Mouse (Mus musculus) adrenal gland, postnatal 36 days (tissue): ENCODE measurements around the gene Vinac1. TPM values are rescaled to one million over a fixed set of nuclear protein-coding genes. Genes with fewer than 3 reads are reported as not detected.

Experiments used
- DNase-seq, 2 experiments: peaks; one replicate each; pipeline ENCODE4 v3.0.0; 2021; ENCODE audit warnings: mixed read lengths in 1 of 2
- long read RNA-seq, 2 experiments: library from polyadenylated mRNA; stranded (forward); transcript quantifications; one replicate each; pipeline ENCODE4 v2.0.0; 2021; ENCODE audit warnings: borderline sequencing depth in 2 of 2
- total RNA-seq, 2 experiments: library from RNA; stranded (reverse); gene quantifications; 2 replicates each; pipeline ENCODE4 v1.2.3; 2021

The Vinac1 gene
- under 1 TPM; 0.07 to 0.10 TPM for total RNA-seq
- long read RNA-seq, experiment 1, result 0 reads
- long read RNA-seq, experiment 2, result 0 reads

DNA sequence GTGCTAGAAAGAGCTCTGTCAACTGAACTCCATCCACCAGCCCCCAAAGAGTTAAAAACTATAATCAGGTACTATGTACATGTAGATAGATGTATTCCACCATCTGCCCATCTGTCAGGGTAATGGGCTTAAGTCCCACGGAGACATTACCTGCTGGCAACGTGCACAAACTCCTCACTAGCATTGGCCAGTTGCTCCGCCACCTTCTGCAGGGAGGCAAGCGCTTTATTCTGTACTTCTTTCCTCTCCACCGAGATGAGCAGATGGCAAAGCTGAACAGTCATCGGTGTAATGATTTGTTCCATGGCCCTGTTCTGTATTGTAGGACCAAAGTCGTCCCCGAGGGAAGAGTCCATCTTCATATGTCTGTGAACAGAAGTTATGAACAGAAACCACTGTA lies at the start of gene Vinac1:
Gene Vinac1, minus strand, starts transcription at position 362 of the 400 bp plus-strand sequence.
- DNase-seq, result no peak

- DNase-seq, result no peak
These were observed 46.2 kb upstream of the Vinac1 start for GRCm38 (mm10) chr2:129093926-129094724.

DNA sequence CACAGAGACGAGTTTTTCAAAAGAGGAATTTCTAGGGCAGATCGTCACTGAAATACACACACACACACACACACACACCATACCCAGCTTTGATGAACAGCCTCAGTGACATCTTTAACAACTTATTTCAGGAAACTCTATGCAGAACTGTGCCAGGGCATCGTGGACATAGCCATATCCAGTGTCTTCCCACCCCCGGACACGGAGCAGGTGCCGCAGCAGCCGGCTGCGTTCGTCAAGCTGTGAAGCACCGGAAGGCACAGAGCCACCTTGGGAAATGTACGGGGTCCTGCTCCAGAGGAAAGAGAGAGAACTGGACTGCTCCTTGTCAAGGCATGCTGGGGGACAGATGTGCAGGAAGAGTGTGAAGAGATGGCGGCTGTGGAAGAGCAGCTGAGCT lies 44.8 kb upstream of the Vinac1 start:
- DNase-seq, result no peak

DNA sequence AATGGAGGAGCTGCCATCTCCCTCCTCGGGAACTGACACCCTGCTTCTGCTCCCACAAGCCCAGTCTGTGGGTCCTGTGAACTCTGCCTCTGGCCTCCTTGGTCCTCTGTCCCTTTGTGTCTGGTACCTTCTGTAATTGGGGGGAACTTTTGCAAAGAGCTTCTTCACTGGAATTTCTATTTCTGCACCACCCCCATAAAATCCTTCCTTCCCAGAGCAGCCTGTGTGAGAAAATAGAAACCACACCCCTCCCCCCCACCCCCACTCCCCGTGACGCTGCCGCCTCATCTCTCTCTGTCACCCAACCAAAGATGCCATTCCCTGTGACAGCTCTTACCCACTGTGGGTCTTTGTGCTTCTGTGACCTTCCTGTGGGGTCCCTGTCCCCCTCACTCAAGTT lies 42.4 kb upstream of the Vinac1 start:
- DNase-seq, result no peak

GRCm38 (mm10) chr2:129087520-129087919 lies 39.5 kb upstream of the Vinac1 start:
- no peak for DNase-seq

DNA sequence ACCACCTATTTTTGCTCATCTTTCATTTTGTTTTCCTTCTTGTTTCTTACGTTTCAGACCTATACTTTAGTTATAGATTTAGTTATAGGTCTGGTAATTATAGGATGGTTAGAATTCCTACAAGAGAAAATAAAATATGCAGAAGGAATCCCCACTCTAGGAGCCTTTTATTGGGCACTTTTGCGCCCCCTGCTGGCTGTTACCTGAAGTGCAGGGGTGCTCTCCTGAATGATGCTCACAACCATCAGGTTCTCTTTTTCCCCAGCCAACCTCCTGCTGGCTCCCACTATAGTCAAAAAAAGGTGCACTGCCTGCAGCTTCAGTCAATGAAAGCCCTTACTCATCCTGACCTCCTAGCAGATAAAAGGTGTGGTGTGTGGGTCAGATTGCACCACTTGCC lies 37.0 kb upstream of the Vinac1 start:
- peak; percentile 15 to 49 for DNase-seq

GRCm38 (mm10) chr2:129083514-129083913 lies 35.5 kb upstream of the Vinac1 start:
- DNase-seq, result no peak

GRCm38 (mm10) chr2:129081097-129081496 lies 33.1 kb upstream of the Vinac1 start:
- peak in 1 of 2 experiments; percentile 22 for DNase-seq

DNA sequence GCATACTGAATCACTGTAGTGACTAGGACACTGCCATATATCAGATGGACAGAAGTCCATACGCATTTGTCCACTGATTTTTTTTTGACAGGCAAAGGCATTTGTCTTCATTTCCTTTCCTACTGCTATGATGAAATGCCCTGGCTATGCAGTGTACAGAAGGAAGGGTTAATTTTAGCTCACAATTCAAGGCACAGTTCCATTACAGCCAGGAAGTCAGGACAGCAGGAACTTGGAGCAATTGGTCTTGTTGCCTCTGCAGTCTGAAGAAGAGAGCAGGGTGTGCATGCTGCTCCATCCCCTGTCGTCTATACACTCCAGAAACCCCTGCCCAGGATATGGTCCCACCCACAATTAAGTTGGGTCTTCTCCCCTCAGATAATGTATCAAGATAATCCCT lies 31.2 kb upstream of the Vinac1 start:
- DNase-seq, result no peak

- DNase-seq, result peak; percentile 27 to 28
These were observed 30.3 kb upstream of the Vinac1 start for GRCm38 (mm10) chr2:129078313-129078712.

- DNase-seq, result no peak
These were observed 22.3 kb upstream of the Vinac1 start for GRCm38 (mm10) chr2:129070296-129070695.

DNA sequence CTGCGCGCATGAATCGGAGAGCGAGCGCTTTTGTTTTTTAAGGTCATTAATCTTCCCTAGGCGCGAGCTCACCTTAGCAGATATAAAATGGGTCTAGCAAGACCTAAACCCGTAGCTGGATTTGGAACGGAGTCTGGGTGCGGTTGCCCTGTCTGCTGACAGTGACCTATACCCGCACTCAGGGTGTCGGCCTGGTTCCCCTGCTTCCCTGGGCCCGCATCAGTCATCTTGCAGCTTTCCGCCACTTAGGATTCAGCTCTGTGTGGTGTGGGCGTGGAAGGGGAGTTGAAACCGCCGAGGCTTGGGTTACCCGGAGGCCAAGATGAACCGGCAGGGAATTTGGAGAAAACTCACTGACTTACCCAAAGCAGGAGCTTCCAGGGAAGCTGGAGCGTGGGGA lies 18.4 kb upstream of the Vinac1 start:
- DNase-seq, result peak; percentile 73 to 78

DNA sequence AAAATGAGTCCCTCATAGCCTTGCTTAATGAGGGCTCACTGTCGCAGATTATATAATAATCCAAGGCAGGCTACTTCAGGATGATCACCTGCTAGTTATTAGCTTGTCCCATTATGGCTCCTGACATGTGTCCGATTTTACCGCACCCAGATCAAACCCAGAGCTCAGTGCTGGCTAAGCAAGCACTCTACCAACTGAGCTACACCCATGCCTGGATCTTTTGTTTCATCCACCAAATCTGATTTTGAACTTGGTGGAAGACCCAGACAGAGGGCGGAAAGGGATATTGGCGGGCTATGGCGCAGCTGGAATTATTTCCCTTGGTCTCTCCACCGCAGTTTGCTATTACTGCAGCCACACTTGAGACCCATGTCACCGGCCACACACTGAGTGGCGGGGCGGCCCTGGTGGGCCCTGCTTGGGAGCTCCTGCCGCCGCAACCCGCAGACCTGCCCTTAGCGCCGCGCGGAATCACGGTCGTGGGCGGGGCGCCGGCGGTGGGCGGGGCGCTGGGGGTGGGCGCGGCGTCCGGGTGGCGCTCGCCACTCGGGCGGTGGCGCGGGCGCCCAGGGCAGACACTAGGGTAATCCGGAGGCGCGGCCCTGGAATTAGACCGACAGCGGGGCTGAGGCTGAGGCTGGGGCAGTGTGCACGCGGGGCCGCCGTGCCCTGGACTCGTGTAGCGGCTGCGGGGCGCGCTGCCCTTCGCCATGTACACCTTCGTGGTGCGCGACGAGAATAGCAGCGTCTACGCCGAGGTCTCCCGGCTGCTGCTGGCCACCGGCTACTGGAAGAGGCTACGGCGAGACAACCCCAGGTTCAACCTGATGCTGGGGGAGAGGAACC lies 17.7 kb upstream of the Vinac1 start, which contains the start of gene Ttl:
Gene Ttl, plus strand, starts transcription at position 506 of the 846 bp plus-strand sequence.
- peak; percentile 85 to 92 for DNase-seq

DNA sequence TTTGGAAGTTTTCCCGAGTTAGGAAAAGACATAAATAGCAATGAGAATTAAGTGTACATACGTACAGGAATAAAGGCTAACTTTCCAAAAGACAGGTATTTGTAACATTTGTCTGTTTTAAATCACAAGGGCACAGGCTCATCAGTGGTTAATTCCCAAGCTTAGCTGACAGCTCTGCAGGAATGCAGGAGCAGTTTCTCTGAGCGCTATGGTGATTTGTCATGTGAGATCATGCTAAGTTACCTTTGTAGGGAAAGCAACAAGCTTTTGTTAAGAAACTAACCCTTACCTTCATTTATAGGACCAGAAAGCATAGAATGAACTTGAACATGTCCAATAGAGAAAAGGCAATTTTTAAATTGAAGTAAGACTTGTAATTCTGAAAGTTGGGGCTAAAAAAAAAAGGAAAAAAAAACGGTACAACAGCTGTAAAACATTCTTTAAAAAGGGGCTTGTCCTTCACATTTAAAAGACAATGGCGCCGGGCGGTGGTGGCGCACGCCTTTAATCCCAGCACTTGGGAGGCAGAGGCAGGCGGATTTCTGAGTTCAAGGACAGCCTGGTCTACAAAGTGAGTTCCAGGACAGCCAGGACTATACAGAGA lies 13.6 kb upstream of the Vinac1 start:
- DNase-seq, result no peak

- DNase-seq, result no peak
These were observed 10.0 kb upstream of the Vinac1 start for GRCm38 (mm10) chr2:129057920-129058361.

DNA sequence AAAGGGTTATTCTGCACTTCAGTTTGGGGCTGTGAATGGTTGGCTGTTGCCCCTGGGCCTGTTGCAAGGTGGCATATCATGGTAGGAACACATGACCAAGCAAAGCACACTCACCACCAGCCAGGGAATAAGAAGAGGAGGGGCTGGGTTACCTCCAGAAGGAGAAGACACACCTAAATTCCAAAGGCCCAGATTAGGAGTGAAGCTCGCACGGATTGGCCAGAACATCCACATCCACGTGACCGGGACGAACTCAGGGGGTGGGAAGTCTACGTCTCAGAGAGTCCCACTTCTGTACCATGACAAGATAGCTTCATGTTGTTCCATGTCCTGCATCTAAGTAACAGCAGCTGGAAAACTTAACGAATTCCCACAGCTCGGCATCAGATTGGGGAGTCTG lies 9.3 kb upstream of the Vinac1 start:
- no peak for DNase-seq

DNA sequence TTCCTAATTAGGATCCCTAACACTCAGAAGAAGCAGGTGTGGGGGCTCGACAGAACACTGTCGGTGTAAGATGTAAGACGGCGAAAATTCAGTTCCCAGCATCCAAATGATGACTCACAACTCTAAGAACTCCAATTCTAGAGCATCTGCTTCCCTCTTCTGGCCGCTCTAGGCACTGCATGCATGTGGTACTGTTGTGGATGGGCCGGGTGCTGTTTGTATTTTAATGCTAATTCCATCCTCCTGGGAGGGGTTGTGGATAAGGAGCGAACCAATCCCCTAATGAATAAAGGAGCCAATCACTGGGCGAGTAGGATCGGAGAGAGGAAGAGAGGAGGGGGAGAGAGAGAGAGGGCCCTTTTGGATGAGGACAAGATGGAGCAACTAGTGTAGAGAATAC lies 8.6 kb upstream of the Vinac1 start:
- no peak for DNase-seq

DNA sequence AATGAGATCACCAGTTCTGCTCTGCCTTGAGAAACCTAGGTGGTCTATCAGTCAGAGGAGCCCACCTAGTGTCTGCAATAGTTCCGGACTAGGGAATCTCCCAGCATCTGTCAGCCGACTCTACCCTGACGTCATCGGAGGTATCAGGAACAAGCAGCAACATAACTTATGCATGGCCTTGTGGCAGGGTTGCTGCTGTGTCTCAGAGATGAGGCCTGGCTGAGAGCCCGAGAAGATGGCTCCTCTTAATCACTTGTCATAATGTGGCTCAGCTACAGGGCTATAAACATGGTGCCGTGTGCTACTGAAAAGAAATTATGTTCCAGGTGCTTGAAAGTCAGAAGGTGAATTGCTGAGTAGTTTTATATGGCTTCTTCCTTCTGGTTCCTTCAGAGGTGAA lies 7.8 kb upstream of the Vinac1 start:
- peak; percentile 60 to 61 for DNase-seq

- no peak for DNase-seq
These were observed 4.5 kb upstream of the Vinac1 start for GRCm38 (mm10) chr2:129052451-129052983.

GRCm38 (mm10) chr2:129046846-129047196 lies 1.2 kb downstream of the Vinac1 start:
- DNase-seq, result peak in 1 of 2 experiments; percentile 8

GRCm38 (mm10) chr2:129046172-129046845 lies 1.7 kb downstream of the Vinac1 start:
- peak; percentile 77 to 79 for DNase-seq

GRCm38 (mm10) chr2:129040567-129040966 lies 7.4 kb downstream of the Vinac1 start:
- peak in 1 of 2 experiments; percentile 22 for DNase-seq
